Mouse (Mus musculus) MEL (cell line): ENCODE data around the gene Lama1. TPM values are rescaled to one million over a fixed set of nuclear protein-coding genes. Genes with fewer than 3 reads are reported as not detected.

Experiments
- DNase-seq: peaks from one replicate; pipeline ENCODE4 v3.0.0; 2011; ENCODE audit warnings: low read depth, low spot score
- H3K27ac ChIP-seq: 2 replicates; pipeline ENCODE4 v1.5.1; 2012; ENCODE audit warnings: low read depth, mild to moderate bottlenecking, control low read depth, low read length, moderate library complexity; ENCODE audit not compliant: control insufficient read depth
- H3K27me3 ChIP-seq, 2 experiments: fragments of 150-350 bp in 1 of 2; sonication (generic) in 1 of 2; 2 replicates each; pipeline ENCODE4 v1.6.1; 2012; ENCODE audit warnings: low read length in 2 of 2, mild to moderate bottlenecking in 2 of 2, improper control_type of control experiment in 1 of 2, moderate library complexity in 1 of 2; ENCODE audit not compliant: insufficient read depth in 2 of 2, control insufficient read depth in 1 of 2
- H3K36me3 ChIP-seq, 2 experiments: 2 replicates each; pipeline ENCODE4 v1.6.1; 2012 to 2014; ENCODE audit warnings: low read length in 2 of 2, improper control_type of control experiment in 1 of 2, inconsistent platforms in 1 of 2, mild to moderate bottlenecking in 1 of 2; ENCODE audit not compliant: insufficient read depth in 2 of 2, control insufficient read depth in 1 of 2
- H3K4me1 ChIP-seq, 2 experiments: fragments of 150-350 bp in 1 of 2; sonication (generic) in 1 of 2; 2 replicates each; pipeline ENCODE4 v1.6.1; 2012; ENCODE audit warnings: low read length in 2 of 2, improper control_type of control experiment in 1 of 2, mild to moderate bottlenecking in 1 of 2; ENCODE audit not compliant: insufficient read depth in 2 of 2, control insufficient read depth in 1 of 2
- H3K4me3 ChIP-seq, 2 experiments: fragments of 150-350 bp in 1 of 2; sonication (generic) in 1 of 2; 2 replicates each; pipeline ENCODE4 v1.5.1; 2012; ENCODE audit warnings: low read depth in 2 of 2, low read length in 2 of 2, mild to moderate bottlenecking in 2 of 2, moderate library complexity in 2 of 2, control low read depth in 1 of 2, improper control_type of control experiment in 1 of 2; ENCODE audit not compliant: control insufficient read depth in 1 of 2, insufficient read depth in 1 of 2
- H3K79me2 ChIP-seq: 2 replicates; pipeline ENCODE4 v1.6.1; 2012; ENCODE audit warnings: mild to moderate bottlenecking, low read length, moderate library complexity; ENCODE audit not compliant: control insufficient read depth, poor library complexity, insufficient read depth
- H3K9ac ChIP-seq: 2 replicates; pipeline ENCODE4 v1.6.1; 2012; ENCODE audit warnings: low read depth, mild to moderate bottlenecking, control low read depth, low read length, moderate library complexity; ENCODE audit not compliant: control insufficient read depth, poor library complexity, severe bottlenecking
- H3K9me3 ChIP-seq: fragments of 150-350 bp; sonication (generic); replicated peaks from 2 replicates; pipeline ENCODE4 v1.6.1; 2012; ENCODE audit warnings: mild to moderate bottlenecking, low read length, improper control_type of control experiment, moderate library complexity; ENCODE audit not compliant: insufficient read depth
- CHD2 ChIP-seq: IDR thresholded peaks from 2 replicates; pipeline ENCODE4 v1.6.1; 2011; ENCODE audit warnings: low read length, improper control_type of control experiment
- EP300 ChIP-seq, 2 experiments: IDR thresholded peaks; 2 replicates each; pipeline ENCODE4 v1.6.1; 2011; ENCODE audit warnings: improper control_type of control experiment in 2 of 2, low read length in 2 of 2, low read depth in 1 of 2, mild to moderate bottlenecking in 1 of 2
- ETS1 ChIP-seq: IDR thresholded peaks from 2 replicates; pipeline ENCODE4 v1.6.1; 2012; ENCODE audit warnings: low read depth, mild to moderate bottlenecking, inconsistent platforms, low read length, improper control_type of control experiment, moderate library complexity
- JUND ChIP-seq: IDR thresholded peaks from 2 replicates; pipeline ENCODE4 v1.6.1; 2011; ENCODE audit warnings: low read depth, mild to moderate bottlenecking, improper control_type of control experiment, low read length
- KAT2A ChIP-seq: conservative IDR thresholded peaks from 2 replicates; pipeline ENCODE4 v1.6.1; 2012; ENCODE audit warnings: low read depth, low read length, improper control_type of control experiment, inconsistent platforms
- MAFK ChIP-seq: IDR thresholded peaks from 2 replicates; pipeline ENCODE4 v1.6.1; 2011; ENCODE audit warnings: low read depth, mild to moderate bottlenecking, low read length, improper control_type of control experiment, borderline replicate concordance
- MAX ChIP-seq: IDR thresholded peaks from 2 replicates; pipeline ENCODE4 v1.6.1; 2011; ENCODE audit warnings: low read length, improper control_type of control experiment
- MXI1 ChIP-seq: IDR thresholded peaks from 2 replicates; pipeline ENCODE4 v1.6.1; 2011; ENCODE audit warnings: mild to moderate bottlenecking, low read depth, low read length, improper control_type of control experiment
- POLR2AphosphoS2 ChIP-seq: IDR thresholded peaks from 2 replicates; pipeline ENCODE4 v1.6.1; 2011; ENCODE audit warnings: low read length, improper control_type of control experiment
- SIN3A ChIP-seq: IDR thresholded peaks from 2 replicates; pipeline ENCODE4 v1.6.1; 2012; ENCODE audit warnings: low read length, improper control_type of control experiment, inconsistent platforms
- SMC3 ChIP-seq: IDR thresholded peaks from 2 replicates; pipeline ENCODE4 v1.6.1; 2011; ENCODE audit warnings: low read depth, low read length, improper control_type of control experiment
- UBTF ChIP-seq: IDR thresholded peaks from 2 replicates; pipeline ENCODE4 v1.6.1; 2012; ENCODE audit warnings: low read depth, mild to moderate bottlenecking, inconsistent platforms, low read length, improper control_type of control experiment, moderate library complexity, borderline replicate concordance; ENCODE audit not compliant: insufficient read depth
- ZC3H11A ChIP-seq: IDR thresholded peaks from 2 replicates; pipeline ENCODE4 v1.6.1; 2012; ENCODE audit warnings: low read depth, mild to moderate bottlenecking, inconsistent platforms, low read length, improper control_type of control experiment
- ZMIZ1 ChIP-seq: IDR thresholded peaks from 2 replicates; pipeline ENCODE4 v1.6.1; 2012; ENCODE audit warnings: low read depth, mild to moderate bottlenecking, inconsistent platforms, low read length, improper control_type of control experiment, moderate library complexity
- polyA plus RNA-seq, 2 experiments: library from polyadenylated mRNA; stranded (reverse) in 1 of 2; unstranded in 1 of 2; fragments of >175 nt in 1 of 2; fragments of >200 nt in 1 of 2; gene quantifications; 2 replicates each; pipeline versions ENCODE4 v1.2.1 to v1.2.4; 2012; ENCODE audit warnings: low replicate concordance in 2 of 2, low read depth in 1 of 2; ENCODE audit not compliant: insufficient read length in 2 of 2, insufficient read depth in 1 of 2, missing spikeins in 1 of 2
- total RNA-seq: library from RNA; depleted of rRNA; stranded (reverse); fragments of 300-350 nt; gene quantifications from 2 replicates; pipeline ENCODE4 v1.2.3, GENCODE M21; 2012; rRNA removed

The Lama1 gene
- total and polyA plus RNA-seq, 3 experiments, result not detected

DNA sequence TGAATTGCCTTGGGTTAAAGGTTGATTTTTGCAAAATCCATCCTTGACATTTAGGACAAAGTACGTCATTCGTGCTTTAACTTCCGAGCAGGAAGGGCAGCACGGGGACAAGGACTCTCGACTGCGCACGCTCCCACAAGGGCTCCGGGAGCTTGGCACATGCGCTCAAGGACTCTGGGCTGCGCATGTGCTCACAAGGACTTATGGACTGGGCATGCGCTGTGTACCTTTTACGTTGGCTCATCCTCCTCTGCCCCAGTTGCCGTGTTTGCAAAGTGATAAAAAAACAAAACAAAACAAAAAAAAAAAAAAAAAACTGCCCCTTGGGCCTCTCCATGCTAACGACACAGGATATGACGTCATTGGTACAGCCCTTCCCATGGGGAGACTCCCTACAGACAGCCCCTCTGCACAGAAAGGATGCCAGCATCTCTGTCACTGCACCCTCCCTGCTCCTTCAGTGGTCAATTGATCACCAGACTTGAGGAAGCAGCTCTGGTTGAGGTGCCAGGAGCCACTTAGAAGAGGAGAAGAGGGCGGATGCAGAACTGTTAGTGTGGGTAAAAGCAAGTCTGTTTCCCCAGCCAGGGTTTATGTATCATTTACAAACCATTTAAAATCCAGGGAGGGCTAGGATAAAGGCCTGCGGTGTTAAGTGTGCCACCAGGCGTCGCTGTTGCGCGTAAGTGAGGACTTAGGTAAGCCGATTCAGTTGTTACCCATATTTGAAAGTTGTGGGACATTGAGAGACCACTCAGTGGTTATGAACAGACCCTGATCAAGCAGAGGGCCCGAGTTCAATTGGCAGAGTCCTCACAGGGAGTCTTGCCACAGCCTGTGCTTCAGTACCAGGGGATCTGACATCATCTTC lies 172.9 kb downstream of the Lama1 start:
- Histone ChIP-seq H3K4me3 (no peak overlapping the region), H3K36me3 (no peaks in the 10 kb centered on the region), H3K27me3 (no peaks in the 10 kb centered on the region), H3K27ac (no peak overlapping the region), H3K4me1 (no peaks in the 10 kb centered on the region), H3K9me3 (no peaks in the 10 kb centered on the region), H3K9ac (no peak overlapping the region), H3K79me2 (no peaks in the 10 kb centered on the region)
- TF ChIP-seq MAFK (no peak), UBTF (no peak), SIN3A (no peak), POLR2AphosphoS2 (no peak), ZC3H11A (no peak), MAX (no peak), KAT2A (no peak), JUND (no peak), ZMIZ1 (no peak), ETS1 (no peak), SMC3 (no peak), MXI1 (no peak), CHD2 (no peak), EP300 (IDR thresholded peaks at IDR 0.05; ENCODE audit: low read depth in 1 of 2, low read length in 2 of 2) (no peak)
- no peak for DNase-seq

Other genes starting within 250 kb of the Lama1 start
- not detected in 2 replicates for gene Lrrc30, start 64.5 kb upstream of the Lama1 start, total RNA-seq
- not detected for gene Lrrc30, start 64.5 kb upstream of the Lama1 start, polyA plus RNA-seq